Comparison of ENCODE assay signal across 9 mouse cellular contexts in the genomic region with DNA sequence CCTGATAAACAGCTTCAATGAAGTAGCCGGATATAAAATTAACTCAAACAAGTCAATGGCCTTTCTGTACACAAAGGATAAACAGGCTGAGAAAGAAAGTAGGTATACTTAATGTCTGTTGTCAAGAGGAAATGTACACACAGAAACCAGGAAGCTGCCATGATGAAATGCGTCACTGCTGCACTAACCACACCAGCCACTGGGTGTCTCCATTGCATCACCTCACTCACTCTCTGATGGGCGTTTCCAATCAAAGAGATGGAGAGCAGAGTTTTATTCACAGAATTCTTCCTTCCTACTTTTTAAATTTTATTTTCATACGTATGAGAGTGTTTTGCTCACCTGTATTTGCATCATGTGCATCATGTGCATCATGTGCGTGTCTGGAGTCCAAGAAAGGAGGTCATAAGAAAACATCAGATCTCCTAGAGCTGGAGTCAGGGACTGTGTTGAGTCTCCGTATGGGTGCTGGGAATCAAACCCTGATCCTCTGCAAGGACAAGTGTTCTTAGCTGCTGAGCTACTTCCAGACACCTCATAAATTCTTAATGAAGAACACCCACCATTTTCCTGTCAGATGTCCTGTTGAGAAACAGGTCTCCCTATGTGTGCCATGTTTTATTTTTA. TPM values are rescaled to one million over a fixed set of nuclear protein-coding genes. Genes with fewer than 3 reads are reported as not detected.
A peak's percentile ranks its signal among the peaks of the same experiment; 100 is the strongest.
DNase-seq lines count a peak whose midpoint lies in the region; ATAC-seq lines count a peak whose summit lies in the region.
"Had no signal": no experiment of that assay in that cellular context is flagged by ENCODE, and none has a peak within 500 bp of the region (broad histone marks: within the 10 kb centered on the region; RNA-seq: fewer than 3 reads in every experiment).

No protein-coding gene starts in this region.

- H3K9ac ChIP-seq in liver, embryonic 13.5 days: no peak overlapping the region
- no peak overlapping the region for H3K9ac ChIP-seq in neural tube, embryonic 11.5 days (ENCODE audit: low read length)
- H3K9ac ChIP-seq: heart, embryonic 13.5 days had no signal

- H3K4me2 ChIP-seq in liver, embryonic 13.5 days: no peak overlapping the region
- H3K4me2 ChIP-seq in neural tube, embryonic 11.5 days (ENCODE audit: low read depth): no peak overlapping the region
- H3K4me2 ChIP-seq: heart, embryonic 13.5 days had no signal

- no peaks in the 10 kb centered on the region for H3K27me3 ChIP-seq in liver, embryonic 13.5 days
- no peaks in the 10 kb centered on the region for H3K27me3 ChIP-seq in neural tube, embryonic 11.5 days (ENCODE audit: control insufficient read depth, insufficient read depth, low read length)
- H3K27me3 ChIP-seq: heart, embryonic 13.5 days had no signal

- H3K36me3 ChIP-seq in liver, embryonic 13.5 days: no peaks in the 10 kb centered on the region
- H3K36me3 ChIP-seq in neural tube, embryonic 11.5 days (ENCODE audit: control insufficient read depth, insufficient read depth, low read length): no peaks in the 10 kb centered on the region
- H3K36me3 ChIP-seq: heart, embryonic 13.5 days had no signal

- ATAC-seq in CD4-positive, CD25-positive, alpha-beta regulatory T cell, adult 4 months: peak; percentile 100
- peak; percentile 100 for ATAC-seq in granulocyte monocyte progenitor cell, adult 5-6 weeks (replicated peaks; ENCODE audit: poor library complexity, severe bottlenecking)
- peak; percentile 57; the same call in 1 of the 2 replicates for ATAC-seq in liver, embryonic 13.5 days (ENCODE audit: low read depth)
- 0 out of 2 replicates have a peak, but pooled peaks have one; percentile 55 for ATAC-seq in neural tube, embryonic 11.5 days (ENCODE audit: insufficient read depth, low FRiP score, low TSS enrichment)

- H3K4me1 ChIP-seq in liver, embryonic 13.5 days (replicated peaks): no peaks in the 10 kb centered on the region
- no peaks in the 10 kb centered on the region for H3K4me1 ChIP-seq in neural tube, embryonic 11.5 days (ENCODE audit: control insufficient read depth, insufficient read depth, low read length)

- no peaks in the 10 kb centered on the region for H3K9me3 ChIP-seq in liver, embryonic 13.5 days (replicated peaks)
- H3K9me3 ChIP-seq in neural tube, embryonic 11.5 days (ENCODE audit: control insufficient read depth, low read length): no peaks in the 10 kb centered on the region
- H3K9me3 ChIP-seq: heart, embryonic 13.5 days had no signal

- no peak overlapping the region for H3K4me3 ChIP-seq in liver, embryonic 13.5 days (replicated peaks)
- no peak overlapping the region for H3K4me3 ChIP-seq in neural tube, embryonic 11.5 days (ENCODE audit: low read depth, low read length)
- H3K4me3 ChIP-seq: heart, embryonic 13.5 days had no signal

- peak; percentile 46 for DNase-seq in adrenal gland, adult 8-10 months
- DNase-seq in embryo, embryonic 11 days: peak; percentile 73
- DNase-seq in kidney, postnatal 25 days: peak; percentile 72 to 84
- DNase-seq in liver, embryonic 13.5 days: peak; percentile 58
- DNase-seq in neural tube, embryonic 11.5 days (ENCODE audit: low spot score): peak; percentile 73
- peak; percentile 88 for DNase-seq in thymus, postnatal 0 days (ENCODE audit: low spot score)

- no peak overlapping the region for H3K27ac ChIP-seq in liver, embryonic 13.5 days
- no peak overlapping the region for H3K27ac ChIP-seq in neural tube, embryonic 11.5 days (ENCODE audit: low read depth, low read length)
- H3K27ac ChIP-seq: heart, embryonic 13.5 days had no signal

- WGBS in liver, embryonic 13.5 days (ENCODE audit: insufficient replicate concordance): 24% methylated on average over 6 of the region's 6 CpGs
- 38% methylated on average over 6 of the region's 6 CpGs for WGBS in neural tube, embryonic 11.5 days

RNA-seq across cellular contexts. Expression of a gene that starts 16.0 kb away (rescaled TPM):
- 10 to 100 TPM; 11.0 to 15.3 TPM for polyA plus RNA-seq in CD4-positive, CD25-positive, alpha-beta regulatory T cell, adult 4 months (2017; shearing (Covaris generic))
- 10 to 100 TPM; 48.3 to 54.6 (median 52.4) TPM for total RNA-seq in adrenal gland, adult 8-10 months (2022)
- total RNA-seq in granulocyte monocyte progenitor cell, adult 5-6 weeks (2014; fragmentation: Nextera tagmentation): 24.0 and 28.3 TPM in 2 replicates
- 14.9 and 17.1 TPM in 2 replicates for total RNA-seq in granulocyte monocyte progenitor cell, adult 5-6 weeks (2017)
- 13.5 and 15.9 TPM in 2 replicates for polyA plus RNA-seq in liver, embryonic 13.5 days (2015; fragmentation: Nextera tagmentation; extraction: Ambion mirVana)
- polyA plus RNA-seq in neural tube, embryonic 11.5 days (2014; fragmentation: Nextera tagmentation; extraction: Ambion mirVana): 32.5 and 33.4 TPM in 2 replicates
- polyA plus RNA-seq in thymus, postnatal 0 days (2015; fragmentation: Nextera tagmentation; extraction: Ambion mirVana): 23.4 and 30.4 TPM in 2 replicates
